Mouse (Mus musculus): ENCODE results near the gene Rab11fip4.

The Rab11fip4 gene

GRCm38 (mm10) chr11:79654407-79654831 is 63.4 kb downstream of the Rab11fip4 start:
- no peak for DNase-seq (ENCODE audit: low spot score in 2 of 2)

GRCm38 (mm10) chr11:79655592-79655991 is 64.6 kb downstream of the Rab11fip4 start:
- no peak for DNase-seq (ENCODE audit: low spot score in 2 of 2)

DNA sequence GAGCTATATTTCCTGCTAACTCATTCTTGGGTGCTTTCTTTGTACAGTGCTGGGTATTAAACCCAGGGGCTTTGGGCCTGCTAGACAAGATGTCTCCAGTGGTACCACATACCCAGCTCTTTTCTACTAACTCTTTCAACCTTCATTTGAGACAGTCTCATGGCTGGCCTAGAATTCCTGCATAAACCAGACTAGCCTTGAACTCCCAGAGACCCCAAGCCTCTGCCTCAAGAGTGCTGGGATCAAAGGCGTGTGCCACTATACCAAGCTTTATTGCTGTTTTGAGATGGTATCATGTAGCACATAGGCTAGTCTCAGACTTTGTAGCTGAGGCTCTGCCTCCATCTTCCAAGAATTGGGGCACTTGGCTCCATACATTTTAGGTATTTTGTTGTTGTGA is 65.5 kb downstream of the Rab11fip4 start:
- no peak for DNase-seq (ENCODE audit: low spot score in 2 of 2)

- DNase-seq (ENCODE audit: low spot score in 2 of 2) = no peak
Observed at GRCm38 (mm10) chr11:79657053-79657452, 66.0 kb downstream of the Rab11fip4 start.

DNA sequence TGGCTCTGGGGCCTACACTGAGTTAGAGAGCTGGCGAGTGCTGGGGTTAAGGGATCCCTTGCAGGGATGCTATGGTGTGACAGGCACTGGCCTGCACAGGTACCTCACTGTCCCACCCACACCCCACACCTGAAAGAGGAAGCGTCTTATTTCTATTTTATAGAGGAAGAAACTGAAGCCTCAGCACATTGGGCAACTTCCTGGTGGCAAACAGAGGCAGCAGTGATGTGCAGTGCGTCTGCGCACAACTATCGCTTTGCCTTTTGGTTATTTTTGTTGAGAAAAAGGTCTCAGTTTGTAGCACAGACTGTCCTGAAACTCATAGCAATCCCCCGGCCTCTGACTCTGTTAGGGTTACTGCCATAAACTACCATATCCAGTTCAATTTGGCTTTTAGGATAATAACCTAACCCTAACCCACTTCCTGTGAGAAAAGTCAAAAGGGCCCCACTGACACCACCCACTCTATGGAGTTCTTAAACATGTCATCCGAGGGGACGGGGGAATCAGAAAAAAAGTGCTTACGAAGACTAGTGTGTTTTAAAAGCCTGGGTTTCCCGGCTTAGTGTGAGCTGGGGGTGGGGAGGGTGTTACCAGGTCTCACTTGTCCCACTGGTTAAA is 67.3 kb downstream of the Rab11fip4 start:
- DNase-seq (ENCODE audit: low spot score in 2 of 2) = no peak

DNA sequence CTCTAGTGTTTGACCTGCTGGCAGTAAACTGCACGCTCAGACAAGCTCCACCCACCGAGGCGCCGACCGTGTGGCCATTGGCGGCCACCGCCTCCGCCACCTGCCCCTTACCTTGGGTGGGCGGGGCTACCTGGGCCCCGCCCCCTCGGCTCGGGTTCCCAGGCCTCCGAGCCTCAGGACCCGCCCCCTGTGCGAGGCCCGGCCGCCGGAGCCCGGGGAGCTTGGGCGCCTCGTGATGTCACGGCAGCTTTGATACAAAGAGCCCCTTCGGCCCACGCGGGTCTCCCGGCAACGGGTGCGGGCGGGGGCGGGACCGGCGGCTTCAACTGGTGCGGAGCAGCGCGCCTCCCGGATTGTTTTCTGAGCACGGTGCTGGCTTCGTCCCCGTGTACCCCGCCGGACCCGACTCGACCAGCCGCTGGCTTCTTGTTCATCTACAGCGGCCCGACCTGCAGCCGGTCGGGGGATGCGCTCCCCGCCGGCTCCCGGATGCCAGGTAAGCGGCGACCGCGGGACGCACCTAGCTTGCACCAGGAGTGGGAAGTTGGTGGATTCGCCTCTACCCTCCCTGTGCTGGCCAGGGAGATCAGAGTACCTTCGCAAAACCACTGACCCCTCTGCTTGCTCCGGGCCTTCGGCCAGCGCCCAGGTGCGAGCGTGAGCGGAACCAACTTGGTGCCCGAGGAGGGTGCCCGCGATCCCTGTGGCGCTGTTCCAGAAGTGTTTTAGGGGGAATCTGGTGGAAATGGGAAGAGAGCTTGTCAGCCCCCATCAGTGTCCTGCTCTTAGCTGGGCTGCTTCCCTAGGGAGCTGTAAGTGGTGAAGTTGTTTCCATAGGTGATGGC is 69.6 kb downstream of the Rab11fip4 start:
- DNase-seq (ENCODE audit: low spot score in 2 of 2) = peak; percentile 54 to 58

DNA sequence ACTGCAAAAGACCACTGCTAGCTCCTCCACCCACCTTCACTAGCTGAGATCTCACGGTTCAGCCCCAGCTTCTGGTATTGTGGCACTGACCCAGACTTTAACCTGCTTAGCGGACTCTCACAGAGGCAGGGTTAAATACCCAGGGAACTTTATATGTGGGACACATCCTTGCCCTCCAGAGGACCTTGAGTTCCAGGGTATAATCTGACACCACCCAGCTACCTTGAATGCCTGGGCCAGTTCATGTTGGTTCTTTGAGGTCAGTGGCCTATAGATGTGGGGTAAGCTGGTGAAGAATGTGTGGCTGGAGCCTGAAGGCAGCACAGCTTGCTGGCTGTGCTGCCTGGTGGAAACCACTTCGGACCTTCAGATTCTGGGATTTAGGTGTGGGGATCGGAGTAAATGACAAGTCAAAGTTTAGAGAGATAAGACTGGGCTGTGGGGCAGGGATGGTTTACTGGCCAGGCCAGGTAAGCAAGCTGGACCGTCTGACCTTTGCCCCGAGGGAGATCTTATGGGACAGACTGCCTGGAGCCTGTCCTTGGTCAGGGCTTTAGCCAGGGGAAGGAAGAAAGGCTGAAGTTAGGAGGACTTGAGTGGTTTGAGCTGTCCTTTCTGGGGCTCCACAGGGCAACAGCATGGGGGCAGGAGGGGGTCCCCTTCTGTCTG is 71.0 kb downstream of the Rab11fip4 start:
- DNase-seq (ENCODE audit: low spot score in 2 of 2) = no peak

GRCm38 (mm10) chr11:79663158-79663557 is 72.1 kb downstream of the Rab11fip4 start:
- no peak for DNase-seq (ENCODE audit: low spot score in 2 of 2)

GRCm38 (mm10) chr11:79663570-79663969 is 72.6 kb downstream of the Rab11fip4 start:
- DNase-seq (ENCODE audit: low spot score in 2 of 2) = no peak

DNA sequence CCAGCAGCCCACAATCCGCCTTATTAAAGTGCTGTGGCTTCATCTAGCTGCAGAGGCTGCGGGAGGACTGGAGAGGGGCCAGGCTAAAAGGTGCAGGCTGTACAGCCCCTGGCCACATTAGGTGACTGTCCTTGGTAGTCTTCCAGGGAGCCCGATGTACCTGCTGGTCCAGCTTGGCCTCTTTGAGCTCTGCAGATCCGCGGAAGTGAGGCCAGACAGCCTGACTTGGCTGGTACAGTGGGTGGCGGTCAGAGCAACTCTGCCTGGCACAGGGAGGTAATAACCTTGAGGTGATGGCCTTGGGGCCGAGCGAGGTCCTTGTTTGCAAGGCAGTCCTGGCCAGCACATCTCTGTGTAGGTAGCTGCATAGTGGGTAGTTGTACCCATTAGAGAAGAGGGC is 75.5 kb downstream of the Rab11fip4 start:
- no peak for DNase-seq (ENCODE audit: low spot score in 2 of 2)

DNA sequence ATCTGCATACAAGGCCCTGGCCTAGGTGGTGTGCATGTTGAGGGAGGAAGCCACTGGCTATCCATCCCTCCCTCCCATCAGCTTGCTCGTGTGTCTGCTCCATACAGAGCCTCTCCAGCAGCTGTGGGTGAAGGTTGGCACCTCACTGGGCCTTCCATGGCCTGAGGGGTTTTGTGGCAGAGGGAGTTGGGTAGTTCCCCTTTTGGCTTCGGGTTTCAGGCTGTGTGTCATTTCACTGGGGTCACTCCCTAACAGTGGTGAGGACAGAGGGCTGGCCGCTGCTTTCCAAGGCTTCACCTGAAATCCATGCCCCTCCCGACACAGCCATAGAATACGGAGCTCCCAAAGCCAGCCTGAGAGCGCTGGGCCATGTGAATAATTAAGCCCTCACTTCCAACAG is 78.2 kb downstream of the Rab11fip4 start:
- DNase-seq (ENCODE audit: low spot score in 2 of 2) = no peak

DNA sequence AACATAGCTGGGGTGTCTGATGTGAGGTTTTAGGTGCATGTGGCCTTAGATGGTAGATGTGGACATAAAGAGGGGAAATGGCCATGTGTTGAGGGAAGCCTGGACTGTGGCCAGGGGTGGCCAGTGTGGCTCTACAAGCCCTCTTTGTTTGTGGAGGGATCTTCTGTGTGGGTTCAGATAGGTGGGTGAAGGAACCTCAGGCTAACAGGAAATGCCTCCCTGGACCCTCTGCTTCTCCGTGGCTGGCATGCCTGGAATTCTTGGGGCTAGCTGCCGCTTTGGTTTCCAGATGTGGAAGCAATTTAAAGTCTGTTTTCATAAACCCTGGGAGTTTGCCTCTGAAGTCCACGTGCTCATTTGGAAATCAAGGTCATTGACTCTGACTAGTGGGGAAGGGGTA is 78.9 kb downstream of the Rab11fip4 start:
- DNase-seq (ENCODE audit: low spot score in 2 of 2) = no peak

DNA sequence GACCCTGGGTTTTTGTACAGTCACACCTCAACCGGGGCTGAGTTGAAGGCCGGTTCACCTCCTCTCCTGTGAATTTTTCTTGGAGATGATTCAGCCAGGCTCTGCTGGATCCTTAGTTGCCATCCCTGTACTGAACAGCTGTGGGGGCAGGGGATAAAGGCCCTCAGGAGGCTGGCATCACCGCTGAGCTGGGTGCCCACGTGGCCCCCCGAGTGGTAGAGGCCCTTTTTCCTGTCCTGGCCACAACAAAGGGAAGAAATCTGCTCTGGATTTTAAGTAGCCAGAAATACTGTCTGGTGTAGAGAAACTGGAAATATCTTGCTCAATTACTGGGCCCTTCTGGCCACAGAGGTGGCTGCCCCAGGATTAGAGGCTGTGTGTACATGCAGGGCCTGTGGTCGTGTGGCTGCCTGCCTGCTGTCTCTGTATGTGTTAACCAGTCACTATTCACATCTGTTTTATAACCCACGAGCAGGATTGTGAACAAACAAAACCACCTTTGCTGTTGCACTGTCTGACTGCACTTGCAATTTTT is 79.5 kb downstream of the Rab11fip4 start:
- DNase-seq (ENCODE audit: low spot score in 2 of 2) = no peak

DNA sequence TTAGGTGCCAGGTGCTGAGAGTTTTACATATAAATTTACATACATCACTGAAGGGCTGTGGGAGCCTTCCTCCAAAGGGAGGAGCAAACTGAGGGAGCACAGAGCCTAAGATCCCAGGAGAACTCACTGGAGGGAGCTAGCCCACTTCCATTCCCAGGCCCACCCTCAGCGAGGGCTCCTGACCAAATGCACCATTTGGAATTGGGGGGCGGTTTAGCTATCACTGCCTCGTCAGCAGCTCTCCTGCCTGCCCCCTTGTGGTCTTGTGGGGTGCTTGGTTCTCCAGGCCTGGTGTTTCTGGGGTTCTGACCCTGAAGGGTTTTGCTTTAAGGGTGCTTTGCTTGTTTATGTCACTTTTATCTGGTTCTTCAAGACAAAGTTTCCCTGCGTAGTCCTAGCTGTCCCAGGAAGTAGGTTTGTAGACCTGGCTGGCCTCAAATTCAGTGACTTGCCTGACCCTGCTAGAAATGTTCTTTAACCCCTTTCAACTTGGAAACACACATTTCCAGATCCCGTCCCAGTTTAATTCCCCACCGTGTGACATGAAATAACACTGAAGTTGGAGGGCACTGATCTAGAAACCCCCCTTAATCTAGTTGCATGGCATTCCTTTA is 80.8 kb downstream of the Rab11fip4 start:
- DNase-seq (ENCODE audit: low spot score in 2 of 2) = no peak

DNA sequence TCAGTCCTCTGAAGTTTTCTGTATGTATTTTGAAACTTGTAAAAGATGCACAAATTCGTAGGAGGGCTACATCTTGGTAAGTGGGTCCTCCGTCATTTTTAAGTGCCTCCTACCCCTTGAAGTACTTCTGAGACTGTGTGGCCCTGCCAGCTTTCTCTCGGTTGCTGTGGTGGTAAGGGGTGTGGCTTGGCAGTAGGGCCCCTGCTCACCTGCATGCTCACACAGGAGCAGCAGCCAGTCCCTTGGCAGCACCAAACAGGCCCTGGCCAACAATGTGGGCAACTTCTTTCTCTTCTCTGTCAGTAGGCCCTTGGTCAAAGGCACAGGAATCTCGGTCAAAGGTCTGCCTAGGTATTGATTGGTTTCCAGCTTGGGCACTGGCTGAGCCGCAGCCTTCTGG is 82.1 kb downstream of the Rab11fip4 start:
- DNase-seq (ENCODE audit: low spot score in 2 of 2) = no peak

DNA sequence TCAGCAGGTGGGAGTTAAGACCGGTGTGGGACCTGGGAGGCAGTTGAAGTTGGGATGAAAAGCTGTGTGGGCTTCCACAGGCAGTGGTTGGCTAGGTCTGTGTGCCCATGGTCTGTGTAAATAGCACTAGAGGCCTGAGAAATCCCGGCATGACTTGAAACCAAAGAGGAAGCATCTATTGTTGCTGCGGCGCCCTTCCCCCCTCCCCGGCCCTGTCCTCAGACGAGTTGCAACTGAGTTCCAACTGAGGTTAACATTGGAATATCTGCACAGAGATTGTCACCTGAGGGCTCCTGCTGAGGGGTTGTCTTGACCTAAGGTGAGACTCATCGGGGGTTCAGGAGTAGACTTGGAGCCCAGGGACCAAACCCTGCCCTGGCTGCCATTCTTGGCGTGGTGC is 82.7 kb downstream of the Rab11fip4 start:
- DNase-seq (ENCODE audit: low spot score in 2 of 2) = no peak

DNA sequence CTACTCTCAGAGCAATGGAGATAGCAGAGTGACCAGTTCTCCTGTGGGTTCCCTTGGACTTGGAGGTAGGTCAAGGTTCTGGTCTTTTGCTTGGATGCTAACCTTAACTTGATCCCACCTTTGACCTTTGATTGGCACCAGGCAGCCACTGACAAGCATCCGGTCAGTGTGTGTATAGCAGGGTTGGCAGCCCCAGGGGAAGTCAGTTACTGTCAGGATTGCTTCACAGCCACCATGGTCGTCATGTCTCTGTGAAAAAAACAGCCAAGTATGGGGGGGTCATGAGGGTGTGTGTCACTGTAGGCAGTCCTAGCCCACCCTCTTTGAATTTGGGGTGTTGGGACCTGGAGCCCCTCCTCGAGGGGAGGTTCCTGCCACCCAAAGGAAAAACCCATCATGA is 83.2 kb downstream of the Rab11fip4 start:
- DNase-seq (ENCODE audit: low spot score in 2 of 2) = no peak

DNA sequence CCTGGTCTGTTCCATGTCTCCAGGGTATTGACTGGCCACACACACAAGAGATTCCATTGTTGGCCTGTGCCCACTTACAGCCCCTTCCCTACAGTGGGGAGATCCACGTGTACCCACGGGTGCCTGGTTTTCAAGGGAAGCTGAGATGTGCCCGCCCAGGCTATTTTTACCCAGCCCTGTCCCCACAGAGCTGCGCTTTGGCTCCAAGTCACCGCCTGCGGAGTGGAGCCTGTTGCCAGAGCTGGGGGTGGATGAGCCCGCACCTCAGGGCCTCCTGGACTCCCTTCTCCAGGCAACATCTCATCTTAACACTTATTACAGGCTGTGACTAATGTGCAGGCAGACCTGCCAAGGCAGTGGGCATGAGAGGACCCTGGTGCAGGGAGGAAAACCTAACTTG is 83.6 kb downstream of the Rab11fip4 start:
- peak in 1 of 2 experiments; percentile 58 for DNase-seq (ENCODE audit: low spot score in 2 of 2)

DNA sequence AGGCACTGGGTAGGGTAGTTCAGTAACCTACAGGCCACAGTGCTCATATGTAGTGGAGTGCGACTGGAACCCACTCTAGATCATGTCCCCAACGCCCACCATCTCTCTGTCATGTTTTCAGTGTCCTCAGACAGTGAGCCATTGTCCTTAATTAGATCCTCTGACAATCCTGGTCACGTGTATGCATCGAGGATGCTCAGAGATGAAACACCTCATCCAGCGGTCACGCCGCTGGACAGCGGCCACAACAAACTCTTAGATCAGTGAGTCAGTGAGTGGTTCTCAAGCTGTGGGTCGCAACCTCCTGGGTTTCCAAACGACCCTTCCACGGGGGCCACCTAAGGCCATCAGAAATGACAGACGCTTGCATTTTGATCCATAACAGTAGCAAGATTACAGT is 84.3 kb downstream of the Rab11fip4 start:
- DNase-seq (ENCODE audit: low spot score in 2 of 2) = no peak

DNA sequence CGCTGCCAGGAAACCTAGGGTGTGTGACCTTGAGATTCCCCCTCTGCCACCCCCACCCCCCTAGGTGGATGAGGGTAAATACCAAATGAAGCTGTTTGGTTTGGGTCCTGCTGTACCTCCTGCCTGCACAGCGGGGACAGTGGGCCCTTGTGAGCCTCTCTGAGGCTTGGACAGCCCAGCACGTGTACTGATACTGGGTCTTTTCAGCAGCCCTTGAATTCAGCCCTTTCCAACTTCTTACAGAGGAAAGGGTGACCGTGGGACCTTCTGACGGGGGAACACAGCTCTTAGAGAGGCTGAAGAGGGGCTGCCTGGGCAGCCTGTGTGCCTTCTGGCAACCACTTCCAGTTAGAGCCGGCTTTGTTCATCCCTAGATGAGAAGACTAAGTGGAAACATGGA is 85.0 kb downstream of the Rab11fip4 start:
- no peak for DNase-seq (ENCODE audit: low spot score in 2 of 2)

DNA sequence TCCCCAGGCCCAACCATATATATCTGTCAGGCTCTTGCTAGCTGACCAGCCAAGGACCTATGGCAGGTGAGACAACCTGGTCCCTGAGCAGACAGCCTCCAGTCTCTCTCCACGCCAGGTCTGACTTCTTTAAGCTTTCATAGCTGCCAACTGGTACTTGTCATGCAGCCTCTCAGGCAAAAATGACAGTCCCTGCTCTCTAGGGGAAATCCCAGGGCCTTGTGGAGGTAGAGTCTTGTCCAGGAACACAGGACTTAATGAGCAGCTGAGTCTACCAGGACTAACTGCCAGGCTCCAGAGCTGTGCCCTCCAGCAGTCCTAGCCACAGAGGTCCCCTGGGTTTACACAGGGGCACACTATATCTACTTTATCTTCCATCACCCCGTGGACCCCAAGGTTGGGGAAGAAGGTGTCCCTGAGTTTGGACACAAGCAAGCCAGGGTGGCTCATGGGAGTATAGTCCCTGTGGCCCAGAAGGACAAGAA is 85.5 kb downstream of the Rab11fip4 start:
- no peak for DNase-seq (ENCODE audit: low spot score in 2 of 2)

DNA sequence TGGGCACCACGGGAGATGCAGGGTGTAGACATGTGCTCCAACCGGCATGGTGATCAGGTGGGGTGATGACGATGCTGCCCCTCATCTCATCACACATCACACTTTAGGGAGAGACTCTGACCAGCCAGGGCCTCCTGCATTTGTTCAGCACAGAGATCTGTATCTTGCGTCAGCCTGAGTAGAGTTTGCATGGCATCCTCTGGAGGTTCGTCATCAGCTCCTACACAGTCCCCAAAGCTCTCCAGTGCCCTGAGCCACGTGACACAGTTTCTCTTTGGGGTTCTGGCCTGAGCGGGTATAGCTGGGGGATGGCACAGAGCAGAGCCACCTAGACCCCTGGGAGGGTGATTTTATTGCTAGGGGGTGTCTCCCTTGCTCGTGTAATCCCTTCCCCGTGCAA is 86.4 kb downstream of the Rab11fip4 start:
- DNase-seq (ENCODE audit: low spot score in 2 of 2) = no peak
